Mouse (Mus musculus) CH12.LX (cell line): ENCODE measurements around the gene Dnph1. TPM values are rescaled to one million over a fixed set of nuclear protein-coding genes. Genes with fewer than 3 reads are reported as not detected.
"Not testable (repeated sequence)": the region's sequence is repeated elsewhere in the genome, so short reads cannot be mapped to it uniquely, and the experiment has no call there.

ENCODE experiments used
- DNase-seq: peaks from one replicate; pipeline ENCODE4 v3.0.0-alpha.2; 2013; ENCODE audit errors: extremely low read depth
- H3K27ac ChIP-seq: 2 replicates; pipeline ENCODE4 v1.5.1; 2012; ENCODE audit warnings: low read depth, mild to moderate bottlenecking, control low read depth, moderate library complexity; ENCODE audit not compliant: insufficient read depth
- H3K27me3 ChIP-seq: replicated peaks from 2 replicates; pipeline ENCODE3; 2012; ENCODE audit warnings: inconsistent platforms
- H3K36me3 ChIP-seq, 2 experiments: replicated peaks in 1 of 2; 2 replicates each; pipeline versions ENCODE3 to v1.6.1; 2012; ENCODE audit warnings: inconsistent platforms in 1 of 2, low read length in 1 of 2, mild to moderate bottlenecking in 1 of 2, mixed read lengths in 1 of 2, moderate library complexity in 1 of 2; ENCODE audit not compliant: control insufficient read depth in 1 of 2, insufficient read depth in 1 of 2
- H3K4me1 ChIP-seq, 2 experiments: 2 replicates each; pipeline ENCODE4 v1.6.1; 2012; ENCODE audit warnings: inconsistent platforms in 1 of 2, moderate library complexity in 1 of 2; ENCODE audit not compliant: insufficient read depth in 2 of 2, control insufficient read depth in 1 of 2
- H3K4me2 ChIP-seq: 2 replicates; pipeline ENCODE4 v1.6.1; 2012; ENCODE audit warnings: low read depth, mild to moderate bottlenecking, control low read depth; ENCODE audit not compliant: poor library complexity, insufficient read depth, severe bottlenecking
- H3K4me3 ChIP-seq, 3 experiments: fragments of 150-350 bp in 1 of 3; sonication (generic) in 1 of 3; replicated peaks in 1 of 3; 2 replicates each; pipeline versions ENCODE3 to v1.5.1; 2011 to 2012; ENCODE audit warnings: low read depth in 2 of 3, low read length in 2 of 3, mild to moderate bottlenecking in 2 of 3, moderate library complexity in 2 of 3, control low read depth in 1 of 3, improper control_type of control experiment in 1 of 3, inconsistent platforms in 1 of 3, mixed read lengths in 1 of 3; ENCODE audit not compliant: poor library complexity in 1 of 3
- H3K79me2 ChIP-seq: replicated peaks from 2 replicates; pipeline ENCODE4 v1.6.1; 2012; ENCODE audit warnings: mild to moderate bottlenecking, moderate library complexity; ENCODE audit not compliant: control insufficient read depth, poor library complexity, insufficient read depth, severe bottlenecking; ENCODE audit errors: extremely low read depth
- H3K9ac ChIP-seq: 2 replicates; pipeline ENCODE4 v1.6.1; 2012; ENCODE audit warnings: low read depth, mild to moderate bottlenecking, control low read depth, moderate library complexity; ENCODE audit not compliant: insufficient read depth
- H3K9me3 ChIP-seq: replicated peaks from 2 replicates; pipeline ENCODE3; 2012; ENCODE audit warnings: low read length, inconsistent platforms, mixed read lengths
- BHLHE40 ChIP-seq: IDR thresholded peaks from 2 replicates; pipeline ENCODE4 v1.6.1; 2011; ENCODE audit warnings: mild to moderate bottlenecking, low read depth, low read length, improper control_type of control experiment
- CHD1 ChIP-seq: IDR thresholded peaks from 2 replicates; pipeline ENCODE4 v1.6.1; 2012; ENCODE audit warnings: low read depth, low read length, improper control_type of control experiment, inconsistent platforms
- CTCF ChIP-seq, 2 experiments: IDR thresholded peaks in 1 of 2; conservative IDR thresholded peaks in 1 of 2; 2 replicates each; pipeline ENCODE4 v1.5.1; 2011 to 2012; ENCODE audit warnings: low read depth in 2 of 2, low read length in 2 of 2, improper control_type of control experiment in 1 of 2, inconsistent platforms in 1 of 2, mild to moderate bottlenecking in 1 of 2, moderate library complexity in 1 of 2
- E2F4 ChIP-seq: IDR thresholded peaks from 2 replicates; pipeline ENCODE4 v1.6.1; 2011; ENCODE audit warnings: low read depth, low read length, improper control_type of control experiment; ENCODE audit not compliant: insufficient replicate concordance
- EP300 ChIP-seq: IDR thresholded peaks from 2 replicates; pipeline ENCODE4 v1.6.1; 2011; ENCODE audit warnings: low read length, improper control_type of control experiment
- JUN ChIP-seq: IDR thresholded peaks from 2 replicates; pipeline ENCODE4 v1.6.1; 2011; ENCODE audit warnings: low read depth, mild to moderate bottlenecking, low read length, improper control_type of control experiment, moderate library complexity; ENCODE audit not compliant: insufficient read depth
- NRF1 ChIP-seq: IDR thresholded peaks from 2 replicates; pipeline ENCODE4 v1.6.1; 2014; ENCODE audit warnings: low read depth, mild to moderate bottlenecking, inconsistent platforms, low read length, improper control_type of control experiment, moderate library complexity
- dilution Hi-C: fragments of 300-500 bp; cut with MboI; formaldehyde crosslinking; loops from 2 replicates; pipeline ENCODE4 v1.14.3; 2020; ENCODE audit warnings: low sequenced_read_pairs; ENCODE audit not compliant: extremely low pct_unique_long_range_greater_than_20kb, extremely low pct_ligation_motif_present
- in situ Hi-C: fragments of 300-500 bp; cut with MboI; formaldehyde crosslinking; loops from 3 replicates; pipeline ENCODE4 v1.14.3; 2019; ENCODE audit warnings: low sequenced_read_pairs, low pct_ligation_motif_present, low pct_unique_long_range_greater_than_20kb, mixed read lengths
- polyA plus RNA-seq: library from polyadenylated mRNA; unstranded; fragments of >175 nt; gene quantifications from 2 replicates; pipeline ENCODE4 v1.2.1, GENCODE M21; 2012; ENCODE audit warnings: low read depth; ENCODE audit not compliant: insufficient read length
- total RNA-seq, 2 experiments: library from RNA; depleted of rRNA; stranded (reverse); fragments of 300-350 nt in 1 of 2; fragments of >200 nt in 1 of 2; gene quantifications; 2 replicates each; pipeline ENCODE4 v1.2.3; 2012 to 2014

The Dnph1 gene
- total and polyA plus RNA-seq, 3 experiments = 18.5 to 30.2 (median 28.4) TPM

DNA sequence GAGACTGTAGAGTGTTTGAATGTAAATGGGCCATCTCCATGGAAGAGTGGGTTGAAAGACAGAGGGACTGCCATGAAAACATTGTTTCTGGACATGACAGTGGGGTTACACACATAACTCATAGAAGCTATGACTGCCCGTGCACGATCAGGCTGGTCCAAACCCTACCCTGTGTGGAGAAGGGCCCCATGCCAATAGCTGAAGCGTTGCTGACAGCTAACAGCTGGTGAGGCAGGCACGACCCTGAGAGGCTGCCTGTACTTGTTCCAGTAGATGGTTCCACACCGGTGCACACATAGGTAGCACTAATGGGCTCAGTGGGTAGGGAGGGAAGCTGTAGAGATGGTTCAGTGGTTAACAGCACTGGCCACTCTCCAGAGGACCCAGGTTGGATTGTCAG is 1.0 kb upstream of the Dnph1 start:
- Histone ChIP-seq H3K27me3 (peaks cover 49% of the 10 kb centered on the region), H3K9me3 (no peaks in the 10 kb centered on the region), H3K4me3 (no peak overlapping the region), H3K4me2 (no peak overlapping the region), H3K9ac (no peak overlapping the region), H3K79me2 (no peaks in the 10 kb centered on the region), H3K27ac (no peak overlapping the region), H3K36me3 (peaks cover 0 to 22% of the 10 kb centered on the region in 2 experiments), H3K4me1 (peaks cover 4 to 13% of the 10 kb centered on the region in 2 experiments; a peak in 3 of 4 replicates)
- in situ Hi-C loops (no loop called here), dilution Hi-C loops (no loop called here)
- TF ChIP-seq CHD1 (no peak), NRF1 (no peak), E2F4 (no peak), JUN (no peak), CTCF (conservative IDR thresholded peaks at IDR 0.05 in 1 of 2, IDR thresholded peaks at IDR 0.05 in 1 of 2; ENCODE audit: low read depth in 2 of 2, low read length in 2 of 2) (no peak), EP300 (no peak)
- no peak for DNase-seq

GRCm38 (mm10) chr17:46496081-46496480 is 430 bp upstream of the Dnph1 start:
- in situ Hi-C loops, H3K79me2 ChIP-seq, dilution Hi-C loops, H3K4me2 ChIP-seq, DNase-seq, H3K4me3 ChIP-seq, H3K27ac ChIP-seq, H3K9ac ChIP-seq, H3K9me3 ChIP-seq: not testable (repeated sequence)
- Histone ChIP-seq H3K27me3 (peaks cover 47% of the 10 kb centered on the region), H3K36me3 (peaks cover 0 to 27% of the 10 kb centered on the region in 2 experiments), H3K4me1 (peaks cover 4 to 13% of the 10 kb centered on the region in 2 experiments; a peak in 3 of 4 replicates)

DNA sequence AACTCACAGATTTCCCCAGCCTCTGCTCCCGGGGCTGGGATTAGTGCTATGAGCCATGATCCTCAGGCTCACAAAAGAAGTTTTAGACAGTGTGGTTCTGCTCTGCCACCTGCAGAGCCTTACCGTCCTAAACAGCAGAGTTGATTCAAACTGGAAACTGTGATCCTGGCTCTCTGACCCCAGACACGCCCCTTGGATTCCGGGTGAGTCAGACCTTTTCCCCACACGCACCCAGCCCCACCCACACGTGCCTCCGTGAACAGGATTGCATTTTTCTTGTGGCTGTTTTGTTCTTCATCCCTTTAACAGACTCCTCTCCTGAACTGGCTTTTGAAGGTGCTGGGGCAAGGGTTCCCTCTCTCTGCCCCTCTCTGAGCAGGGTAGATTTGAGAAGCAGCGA is 1.4 kb downstream of the Dnph1 start:
- Histone ChIP-seq H3K9ac (no peak overlapping the region), H3K9me3 (no peaks in the 10 kb centered on the region), H3K4me3 (no peak overlapping the region), H3K4me1 (peaks cover 4 to 13% of the 10 kb centered on the region in 2 experiments; a peak in 3 of 4 replicates), H3K36me3 (peaks cover 0 to 35% of the 10 kb centered on the region in 2 experiments), H3K27ac (no peak overlapping the region), H3K4me2 (no peak overlapping the region), H3K79me2 (no peaks in the 10 kb centered on the region), H3K27me3 (peaks cover 34% of the 10 kb centered on the region)
- in situ Hi-C loops = no loop called here
- dilution Hi-C loops = no loop called here
- no peak for DNase-seq
- TF ChIP-seq CTCF (conservative IDR thresholded peaks at IDR 0.05 in 1 of 2, IDR thresholded peaks at IDR 0.05 in 1 of 2; ENCODE audit: low read depth in 2 of 2, low read length in 2 of 2) (no peak), BHLHE40 (0 out of 2 replicates have a peak, but pooled peaks have one; percentile 16)
